Mouse (Mus musculus) liver, postnatal 0 days (tissue): ENCODE results near the gene Igdcc4.

Experiments
- CTCF ChIP-seq: sonication (generic); IDR thresholded peaks from 2 replicates; pipeline ENCODE4 v1.5.1; 2016; ENCODE audit warnings: antibody characterized with exemption, low read depth
- EP300 ChIP-seq: IDR thresholded peaks from 2 replicates; pipeline ENCODE4 v1.6.1; 2016; ENCODE audit warnings: antibody characterized with exemption, low read depth, mild to moderate bottlenecking

- TF ChIP-seq CTCF (no peak), EP300 (no peak)
Observed at GRCm38 (mm10) chr9:65168534-65168933, 67.2 kb downstream of the Igdcc4 start.
